Mouse (Mus musculus) myocyte (in vitro differentiated cells): ENCODE measurements at regions not wholly inside any gene's neighbourhood (a gene's known extent, or its start where the extent isn't known, plus 50 kb on each side); places are given as distances from the start of the nearest gene placed in this dataset.

Source experiments
- E2F4 ChIP-seq: IDR thresholded peaks from one replicate; pipeline ENCODE4 v1.6.1; 2011; ENCODE audit warnings: mild to moderate bottlenecking, control low read depth, moderate library complexity; ENCODE audit not compliant: insufficient read depth
- POLR2A ChIP-seq: IDR thresholded peaks from one replicate; pipeline ENCODE4 v1.6.1; 2011; ENCODE audit warnings: low read depth, mild to moderate bottlenecking, control low read depth, moderate library complexity; ENCODE audit not compliant: insufficient read length

- no peak for TF ChIP-seq POLR2A
- TF ChIP-seq E2F4 = no peak
Observed at GRCm38 (mm10) chr8:112093554-112093953, 78.7 kb upstream of the Gm6793 start.
